In the genomic region with DNA sequence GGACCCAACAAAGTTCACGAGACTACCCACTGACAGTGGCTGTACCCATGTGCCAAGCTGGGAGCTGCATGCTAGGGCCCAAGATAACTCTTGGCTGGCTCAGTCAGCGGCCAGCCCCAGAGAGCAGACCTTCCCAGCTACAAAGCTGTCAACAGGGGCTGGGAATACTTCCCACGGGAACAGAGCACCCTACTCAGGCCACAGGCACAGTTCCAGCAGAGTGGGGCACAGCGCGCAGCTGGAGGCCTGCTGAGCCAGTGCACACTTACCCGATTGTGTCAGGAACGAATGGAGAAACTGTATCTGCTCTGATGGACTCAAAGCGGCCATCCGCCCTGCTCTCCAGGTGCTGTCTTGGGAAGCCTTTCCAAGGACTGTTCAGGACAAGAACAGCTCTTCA, we compare ENCODE assay signal across 10 mouse cellular contexts.
A peak's percentile ranks its signal among the peaks of the same experiment; 100 is the strongest.
DNase-seq lines count a peak whose midpoint lies in the region.
"Had no signal": no experiment of that assay in that cellular context is flagged by ENCODE, and none has a peak within 500 bp of the region (broad histone marks: within the 10 kb centered on the region; RNA-seq: fewer than 3 reads in every experiment).

No protein-coding gene starts in this region.

- peak; percentile 23 for DNase-seq in cerebellum, adult 9-11 months
- no peak for DNase-seq in cerebellum, adult 11 months
- DNase-seq in fibroblast of lung, adult 2 months (ENCODE audit: low read depth): peak; percentile 47
- peak; percentile 56 to 67 for DNase-seq in heart, postnatal 14 days
- DNase-seq in left cerebral cortex, postnatal 10 days (ENCODE audit: extremely low spot score in 1 of 2, low spot score in 2 of 2): peak; percentile 35 to 66
- no peak for DNase-seq in adrenal gland, postnatal 14 days
- no peak for DNase-seq in spleen, adult 18-20 months
- DNase-seq in spleen, postnatal 10 days (ENCODE audit: low spot score in 2 of 2): no peak
- DNase-seq: adrenal gland, adult 2 months; cerebellum, adult 9-10 months had no signal

- intact Hi-C loops in heart, postnatal 14 days (cut with DNase I): loop anchor here (10.0 kb wide), 1 partner anchor 290 kb away; no protein-coding TSS in a partner anchor
- intact Hi-C loops in left cerebral cortex, postnatal 10 days (cut with DNase I): no loop called here

Comparison
In these comparisons a context has a peak if more than half of its experiments do, and no peak if none do; other contexts are left out.
1. DNase-seq: peak in cerebellum, adult 9-11 months (single experiment), fibroblast of lung, adult 2 months (single experiment), heart, postnatal 14 days (2 of 2) and left cerebral cortex, postnatal 10 days (2 of 2); none in cerebellum, adult 11 months (single experiment), adrenal gland, postnatal 14 days (single experiment), spleen, adult 18-20 months (0 of 2) and spleen, postnatal 10 days (0 of 2).